Mouse (Mus musculus) kidney, adult 2 months (tissue): ENCODE data around the gene Hba-x.

ENCODE experiments used
- CTCF ChIP-seq: fragments of 200-500 bp; conservative IDR thresholded peaks from 2 replicates; pipeline ENCODE4 v1.5.1; 2011; ENCODE audit warnings: low read depth, mild to moderate bottlenecking, control low read depth, low read length, moderate library complexity, mixed read lengths; ENCODE audit not compliant: insufficient read depth, insufficient read length
- POLR2A ChIP-seq: fragments of 200-500 bp; IDR thresholded peaks from one replicate; pipeline ENCODE4 v1.6.1; 2011; ENCODE audit warnings: low read depth, low read length, control low read depth

- TF ChIP-seq POLR2A (no peak), CTCF (no peak)
Measured at GRCm38 (mm10) chr11:32301506-32301905, 25.3 kb downstream of the Hba-x start.
